Mouse (Mus musculus) CH12.LX (cell line): ENCODE measurements at regions not wholly inside any gene's neighbourhood (a gene's known extent, or its start where the extent isn't known, plus 50 kb on each side); places are given as distances from the start of the nearest gene placed in this dataset.

ENCODE experiments used
- DNase-seq: peaks from one replicate; pipeline ENCODE4 v3.0.0-alpha.2; 2013; ENCODE audit errors: extremely low read depth
- H3K27ac ChIP-seq: 2 replicates; pipeline ENCODE4 v1.5.1; 2012; ENCODE audit warnings: low read depth, mild to moderate bottlenecking, control low read depth, moderate library complexity; ENCODE audit not compliant: insufficient read depth
- H3K27me3 ChIP-seq: replicated peaks from 2 replicates; pipeline ENCODE3; 2012; ENCODE audit warnings: inconsistent platforms
- H3K36me3 ChIP-seq, 2 experiments: replicated peaks in 1 of 2; 2 replicates each; pipeline versions ENCODE3 to v1.6.1; 2012; ENCODE audit warnings: inconsistent platforms in 1 of 2, low read length in 1 of 2, mild to moderate bottlenecking in 1 of 2, mixed read lengths in 1 of 2, moderate library complexity in 1 of 2; ENCODE audit not compliant: control insufficient read depth in 1 of 2, insufficient read depth in 1 of 2
- H3K4me1 ChIP-seq, 2 experiments: 2 replicates each; pipeline ENCODE4 v1.6.1; 2012; ENCODE audit warnings: inconsistent platforms in 1 of 2, moderate library complexity in 1 of 2; ENCODE audit not compliant: insufficient read depth in 2 of 2, control insufficient read depth in 1 of 2
- H3K4me2 ChIP-seq: 2 replicates; pipeline ENCODE4 v1.6.1; 2012; ENCODE audit warnings: low read depth, mild to moderate bottlenecking, control low read depth; ENCODE audit not compliant: poor library complexity, insufficient read depth, severe bottlenecking
- H3K4me3 ChIP-seq, 3 experiments: fragments of 150-350 bp in 1 of 3; sonication (generic) in 1 of 3; replicated peaks in 1 of 3; 2 replicates each; pipeline versions ENCODE3 to v1.5.1; 2011 to 2012; ENCODE audit warnings: low read depth in 2 of 3, low read length in 2 of 3, mild to moderate bottlenecking in 2 of 3, moderate library complexity in 2 of 3, control low read depth in 1 of 3, improper control_type of control experiment in 1 of 3, inconsistent platforms in 1 of 3, mixed read lengths in 1 of 3; ENCODE audit not compliant: poor library complexity in 1 of 3
- H3K79me2 ChIP-seq: replicated peaks from 2 replicates; pipeline ENCODE4 v1.6.1; 2012; ENCODE audit warnings: mild to moderate bottlenecking, moderate library complexity; ENCODE audit not compliant: control insufficient read depth, poor library complexity, insufficient read depth, severe bottlenecking; ENCODE audit errors: extremely low read depth
- H3K9ac ChIP-seq: 2 replicates; pipeline ENCODE4 v1.6.1; 2012; ENCODE audit warnings: low read depth, mild to moderate bottlenecking, control low read depth, moderate library complexity; ENCODE audit not compliant: insufficient read depth
- H3K9me3 ChIP-seq: replicated peaks from 2 replicates; pipeline ENCODE3; 2012; ENCODE audit warnings: low read length, inconsistent platforms, mixed read lengths
- BHLHE40 ChIP-seq: IDR thresholded peaks from 2 replicates; pipeline ENCODE4 v1.6.1; 2011; ENCODE audit warnings: mild to moderate bottlenecking, low read depth, low read length, improper control_type of control experiment
- CTCF ChIP-seq, 2 experiments: IDR thresholded peaks in 1 of 2; conservative IDR thresholded peaks in 1 of 2; 2 replicates each; pipeline ENCODE4 v1.5.1; 2011 to 2012; ENCODE audit warnings: low read depth in 2 of 2, low read length in 2 of 2, improper control_type of control experiment in 1 of 2, inconsistent platforms in 1 of 2, mild to moderate bottlenecking in 1 of 2, moderate library complexity in 1 of 2
- E2F4 ChIP-seq: IDR thresholded peaks from 2 replicates; pipeline ENCODE4 v1.6.1; 2011; ENCODE audit warnings: low read depth, low read length, improper control_type of control experiment; ENCODE audit not compliant: insufficient replicate concordance
- ELF1 ChIP-seq: IDR thresholded peaks from 2 replicates; pipeline ENCODE4 v1.6.1; 2014; ENCODE audit warnings: low read depth, mild to moderate bottlenecking, inconsistent platforms, low read length, improper control_type of control experiment
- GABPA ChIP-seq: IDR thresholded peaks from 2 replicates; pipeline ENCODE4 v1.6.1; 2012; ENCODE audit warnings: low read depth, low read length, improper control_type of control experiment, inconsistent platforms; ENCODE audit not compliant: insufficient replicate concordance
- HCFC1 ChIP-seq: IDR thresholded peaks from 2 replicates; pipeline ENCODE4 v1.6.1; 2012; ENCODE audit warnings: low read depth, mild to moderate bottlenecking, inconsistent platforms, low read length, improper control_type of control experiment
- IRF4 ChIP-seq: IDR thresholded peaks from 2 replicates; pipeline ENCODE4 v1.6.1; 2014; ENCODE audit warnings: low read depth, mild to moderate bottlenecking, inconsistent platforms, low read length, improper control_type of control experiment
- JUN ChIP-seq: IDR thresholded peaks from 2 replicates; pipeline ENCODE4 v1.6.1; 2011; ENCODE audit warnings: low read depth, mild to moderate bottlenecking, low read length, improper control_type of control experiment, moderate library complexity; ENCODE audit not compliant: insufficient read depth
- JUND ChIP-seq: conservative IDR thresholded peaks from 2 replicates; pipeline ENCODE4 v1.6.1; 2011; ENCODE audit warnings: low read depth, low read length, improper control_type of control experiment
- MAZ ChIP-seq: IDR thresholded peaks from 2 replicates; pipeline ENCODE4 v1.6.1; 2012; ENCODE audit warnings: low read depth, mild to moderate bottlenecking, inconsistent platforms, low read length, improper control_type of control experiment, moderate library complexity
- MEF2A ChIP-seq: IDR thresholded peaks from 2 replicates; pipeline ENCODE4 v1.6.1; 2014; ENCODE audit warnings: low read depth, mild to moderate bottlenecking, inconsistent platforms, low read length, improper control_type of control experiment, borderline replicate concordance
- MXI1 ChIP-seq: IDR thresholded peaks from 2 replicates; pipeline ENCODE4 v1.6.1; 2011; ENCODE audit warnings: mild to moderate bottlenecking, low read depth, low read length, improper control_type of control experiment
- MYC ChIP-seq: IDR thresholded peaks from 2 replicates; pipeline ENCODE4 v1.6.1; 2011; ENCODE audit warnings: low read depth, mild to moderate bottlenecking, improper control_type of control experiment, low read length
- PAX5 ChIP-seq: IDR thresholded peaks from 2 replicates; pipeline ENCODE4 v1.6.1; 2012; ENCODE audit warnings: low read length, inconsistent platforms, mixed read lengths
- SMC3 ChIP-seq: IDR thresholded peaks from 2 replicates; pipeline ENCODE4 v1.6.1; 2011; ENCODE audit warnings: low read depth, low read length, improper control_type of control experiment
- TCF12 ChIP-seq: IDR thresholded peaks from 2 replicates; pipeline ENCODE4 v1.6.1; 2014; ENCODE audit warnings: low read depth, mild to moderate bottlenecking, inconsistent platforms, low read length, improper control_type of control experiment
- USF1 ChIP-seq: IDR thresholded peaks from 2 replicates; pipeline ENCODE4 v1.6.1; 2014; ENCODE audit warnings: low read depth, mild to moderate bottlenecking, inconsistent platforms, low read length, improper control_type of control experiment
- USF2 ChIP-seq: conservative IDR thresholded peaks from 2 replicates; pipeline ENCODE4 v1.6.1; 2011; ENCODE audit warnings: low read depth, low read length, improper control_type of control experiment
- ZC3H11A ChIP-seq: IDR thresholded peaks from 2 replicates; pipeline ENCODE4 v1.6.1; 2012; ENCODE audit warnings: low read depth, mild to moderate bottlenecking, inconsistent platforms, low read length, improper control_type of control experiment
- ZKSCAN1 ChIP-seq: IDR thresholded peaks from 2 replicates; pipeline ENCODE4 v1.6.1; 2012; ENCODE audit warnings: low read depth, inconsistent platforms, low read length, improper control_type of control experiment, borderline replicate concordance
- ZMIZ1 ChIP-seq: IDR thresholded peaks from 2 replicates; pipeline ENCODE4 v1.6.1; 2012; ENCODE audit warnings: low read depth, mild to moderate bottlenecking, inconsistent platforms, low read length, improper control_type of control experiment
- dilution Hi-C: fragments of 300-500 bp; cut with MboI; formaldehyde crosslinking; loops from 2 replicates; pipeline ENCODE4 v1.14.3; 2020; ENCODE audit warnings: low sequenced_read_pairs; ENCODE audit not compliant: extremely low pct_unique_long_range_greater_than_20kb, extremely low pct_ligation_motif_present
- in situ Hi-C: fragments of 300-500 bp; cut with MboI; formaldehyde crosslinking; loops from 3 replicates; pipeline ENCODE4 v1.14.3; 2019; ENCODE audit warnings: low sequenced_read_pairs, low pct_ligation_motif_present, low pct_unique_long_range_greater_than_20kb, mixed read lengths

DNA sequence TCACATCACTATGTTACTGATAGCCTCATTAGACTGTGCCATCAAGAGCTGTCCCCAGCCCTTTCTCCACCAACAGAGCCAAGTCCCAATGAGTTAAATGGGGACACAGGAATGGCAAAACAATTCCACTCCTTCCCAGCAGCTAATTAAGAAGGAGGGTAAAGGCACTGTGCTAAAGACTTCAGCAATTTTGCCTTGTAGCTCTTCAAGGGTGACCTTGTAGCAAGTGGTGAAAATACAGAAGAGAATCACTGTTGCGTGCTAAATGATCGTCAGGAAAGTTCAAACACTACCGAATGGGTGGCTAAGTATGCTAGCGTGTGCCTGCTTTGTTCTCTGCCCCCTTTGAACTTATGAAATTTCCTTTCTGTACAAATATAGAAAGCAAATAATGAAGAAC is 519.9 kb upstream of the Apob start:
- TF ChIP-seq GABPA (no peak), MAZ (no peak), TCF12 (no peak), MYC (no peak), PAX5 (no peak), ELF1 (no peak), USF1 (no peak), ZC3H11A (no peak), USF2 (no peak), CTCF (conservative IDR thresholded peaks at IDR 0.05 in 1 of 2, IDR thresholded peaks at IDR 0.05 in 1 of 2; ENCODE audit: low read depth in 2 of 2, low read length in 2 of 2) (no peak), HCFC1 (no peak), ZMIZ1 (no peak)
- Histone ChIP-seq H3K36me3 (no peaks in the 10 kb centered on the region), H3K4me2 (no peak overlapping the region), H3K27ac (no peak overlapping the region), H3K27me3 (no peaks in the 10 kb centered on the region), H3K9ac (no peak overlapping the region), H3K4me1 (no peaks in the 10 kb centered on the region), H3K79me2 (no peaks in the 10 kb centered on the region), H3K9me3 (no peaks in the 10 kb centered on the region), H3K4me3 (no peak overlapping the region)
- DNase-seq: no peak
- in situ Hi-C loops (no loop called here), dilution Hi-C loops (no loop called here)

DNA sequence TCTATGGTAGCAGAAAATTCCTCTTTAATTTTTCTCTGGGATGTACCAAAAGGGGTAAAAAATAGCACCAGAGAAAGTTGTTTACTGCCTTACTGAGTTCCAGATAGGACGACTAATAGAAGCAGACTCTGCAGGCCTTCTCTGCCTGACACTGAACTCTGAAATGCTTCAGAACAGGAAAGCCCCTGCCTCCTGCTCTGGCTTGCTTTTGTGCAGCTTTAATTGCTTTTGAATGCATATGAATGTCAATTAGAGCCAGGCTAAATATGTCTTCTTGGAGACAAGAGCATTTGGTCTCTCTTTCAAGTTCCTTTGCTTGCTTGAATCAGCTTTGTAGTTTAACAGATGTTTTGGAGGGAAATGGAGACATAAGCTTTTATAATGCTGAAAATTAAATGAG is 512.5 kb upstream of the Apob start:
- no peak for DNase-seq
- Histone ChIP-seq H3K9me3 (no peaks in the 10 kb centered on the region), H3K27ac (no peak overlapping the region), H3K9ac (no peak overlapping the region), H3K27me3 (no peaks in the 10 kb centered on the region), H3K4me3 (no peak overlapping the region), H3K79me2 (no peaks in the 10 kb centered on the region), H3K4me2 (no peak overlapping the region), H3K4me1 (no peaks in the 10 kb centered on the region), H3K36me3 (no peaks in the 10 kb centered on the region)
- in situ Hi-C loops (no loop called here), dilution Hi-C loops (no loop called here)
- TF ChIP-seq IRF4 (no peak), ZMIZ1 (no peak), MEF2A (no peak), HCFC1 (no peak), USF2 (no peak), SMC3 (no peak), ELF1 (no peak), JUN (no peak), ZKSCAN1 (no peak), CTCF (conservative IDR thresholded peaks at IDR 0.05 in 1 of 2, IDR thresholded peaks at IDR 0.05 in 1 of 2; ENCODE audit: low read depth in 2 of 2, low read length in 2 of 2) (no peak), E2F4 (no peak), USF1 (no peak), JUND (no peak), MXI1 (no peak), BHLHE40 (no peak), MYC (no peak)
